Mouse (Mus musculus) hindbrain, embryonic 14.5 days (tissue): ENCODE results near the gene Elmo2. TPM values are rescaled to one million over a fixed set of nuclear protein-coding genes. Genes with fewer than 3 reads are reported as not detected.

ENCODE experiments used
- ATAC-seq: fragments of 200-750 bp; cut with Nextera tagmentation; 2 replicates; pipeline ENCODE4 v1.8.0; 2017; ENCODE audit warnings: moderate number of reproducible peaks, mild to moderate bottlenecking, moderate TSS enrichment, moderate library complexity; ENCODE audit not compliant: low FRiP score
- DNase-seq: peaks from one replicate; pipeline ENCODE4 v3.0.0-alpha.2; 2015; ENCODE audit warnings: low spot score
- H3K27ac ChIP-seq: fragments of 300-500 bp; sonication (generic); 2 replicates; pipeline ENCODE4 v1.5.1; 2014; ENCODE audit warnings: mild to moderate bottlenecking, moderate library complexity
- H3K27me3 ChIP-seq: fragments of 300-500 bp; sonication (generic); 2 replicates; pipeline ENCODE4 v1.6.1; 2014; ENCODE audit warnings: mild to moderate bottlenecking, low read length, mixed read lengths; ENCODE audit not compliant: control insufficient read depth, insufficient read depth
- H3K36me3 ChIP-seq: fragments of 300-500 bp; sonication (generic); replicated peaks from 2 replicates; pipeline ENCODE4 v1.6.1; 2014; ENCODE audit not compliant: control insufficient read depth, insufficient read depth
- H3K4me1 ChIP-seq: fragments of 300-500 bp; sonication (generic); replicated peaks from 2 replicates; pipeline ENCODE4 v1.6.1; 2014; ENCODE audit warnings: antibody characterized with exemption, low read length, mixed read lengths; ENCODE audit not compliant: control insufficient read depth, insufficient read depth
- H3K4me2 ChIP-seq: fragments of 300-500 bp; sonication (generic); replicated peaks from 2 replicates; pipeline ENCODE4 v1.6.1; 2014; ENCODE audit warnings: mild to moderate bottlenecking, moderate library complexity
- H3K4me3 ChIP-seq: fragments of 300-500 bp; sonication (generic); replicated peaks from 2 replicates; pipeline ENCODE4 v1.5.1; 2014; ENCODE audit warnings: mild to moderate bottlenecking, low read length
- H3K9ac ChIP-seq: fragments of 300-500 bp; sonication (generic); 2 replicates; pipeline ENCODE4 v1.6.1; 2014
- H3K9me3 ChIP-seq: fragments of 300-500 bp; sonication (generic); 2 replicates; pipeline ENCODE4 v1.6.1; 2016; ENCODE audit warnings: low read length; ENCODE audit not compliant: control insufficient read depth
- whole genome bisulfite sequencing: fragments of 180-500 bp; shearing (Covaris S2); extraction: QIAGEN DNeasy Blood & Tissue Kit; methylation state at CpG from one replicate; pipeline ENCODE4 v1.1.7; 2014; 5-methylcytosine and 5-hydroxymethylcytosine counted together
- polyA plus RNA-seq: library from polyadenylated mRNA; unstranded; fragments of >200 nt; fragmentation: Nextera tagmentation; extraction: Ambion mirVana; gene quantifications from 2 replicates; pipeline ENCODE4 v1.2.1, GENCODE M21; 2014

The Elmo2 gene
- polyA plus RNA-seq, 1 experiment from 2014 or later = 99.7 TPM

DNA sequence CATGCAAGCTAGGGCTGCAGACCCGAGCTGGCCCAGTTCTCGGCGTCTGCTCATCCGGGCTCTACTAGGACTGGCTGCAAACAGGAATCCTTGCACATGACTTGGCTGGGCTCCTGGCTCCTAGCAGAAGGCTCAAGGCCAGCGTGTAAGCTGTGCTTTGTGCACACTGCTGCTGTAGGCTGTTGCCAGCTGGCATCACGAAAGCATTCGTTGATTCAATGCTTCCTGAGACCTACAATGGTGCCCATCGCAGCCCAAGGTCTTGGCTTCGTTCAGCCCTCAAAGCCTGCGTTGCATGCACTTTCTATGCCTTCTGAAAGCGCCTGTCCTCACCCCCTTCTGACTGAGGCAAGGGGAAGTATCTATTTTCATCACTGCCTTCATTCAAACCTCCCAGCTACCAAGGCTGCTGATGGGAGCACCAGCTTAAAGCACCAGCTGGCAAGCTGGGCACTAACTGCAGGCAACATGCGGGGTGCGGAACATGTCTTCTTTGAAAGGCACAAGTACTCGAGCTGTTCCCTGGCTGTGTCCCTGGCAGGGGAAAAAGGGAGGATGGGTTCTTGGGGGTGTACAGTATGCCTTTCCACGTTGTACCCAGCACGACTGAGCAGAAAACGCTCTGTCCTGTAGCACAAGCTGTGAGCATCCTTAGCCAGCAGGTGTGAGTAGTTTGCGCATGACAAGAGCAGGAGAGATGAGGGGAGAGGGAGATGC, 37.8 kb downstream of the Elmo2 start:
- peaks cover 24% of the 10 kb centered on the region for H3K4me1 ChIP-seq
- peak overlapping the region; percentile 89 for H3K4me2 ChIP-seq
- peak overlapping the region; percentile 90 for H3K27ac ChIP-seq
- peak overlapping the region; percentile 58 for H3K9ac ChIP-seq
- no peaks in the 10 kb centered on the region for H3K9me3 ChIP-seq
- 51% methylated on average over 18 of the region's 18 CpGs for WGBS
- H3K4me3 ChIP-seq = peak overlapping the region; percentile 48
- DNase-seq (peak; percentile 79), ATAC-seq (peak; percentile 79)
- H3K36me3 ChIP-seq = peaks cover 44% of the 10 kb centered on the region
- H3K27me3 ChIP-seq = no peaks in the 10 kb centered on the region

GRCm38 (mm10) chr2:165287202-165287984, 38.9 kb downstream of the Elmo2 start, which contains the start of gene Slc35c2:
Gene Slc35c2, minus strand, starts transcription at chr2:165287869.
- peaks cover 39% of the 10 kb centered on the region for H3K36me3 ChIP-seq
- peaks cover 24% of the 10 kb centered on the region for H3K4me1 ChIP-seq
- H3K9me3 ChIP-seq = no peaks in the 10 kb centered on the region
- peak within 1 kb of the TSS; percentile 58 for H3K9ac ChIP-seq
- H3K4me2 ChIP-seq = peak within 1 kb of the TSS; percentile 89
- under 1% methylated on average over 49 of the region's 49 CpGs for WGBS
- peak within 1 kb of the TSS; percentile 48 for H3K4me3 ChIP-seq
- peak within 1 kb of the TSS; percentile 90 for H3K27ac ChIP-seq
- peak; percentile 96 for DNase-seq
- no peaks in the 10 kb centered on the region for H3K27me3 ChIP-seq
- peak; percentile 92 for ATAC-seq

- DNase-seq = no peak
- no peaks in the 10 kb centered on the region for H3K27me3 ChIP-seq
- H3K4me1 ChIP-seq = peaks cover 24% of the 10 kb centered on the region
- H3K36me3 ChIP-seq = peaks cover 31% of the 10 kb centered on the region
- H3K27ac ChIP-seq = no peak overlapping the region
- peak overlapping the region; percentile 58 for H3K9ac ChIP-seq
- WGBS = 73% methylated on average over 18 of the region's 18 CpGs
- ATAC-seq = no peak
- H3K4me2 ChIP-seq = peak overlapping the region; percentile 89
- H3K4me3 ChIP-seq = peak overlapping the region; percentile 48
- H3K9me3 ChIP-seq = no peaks in the 10 kb centered on the region
These were observed 39.7 kb downstream of the Elmo2 start for GRCm38 (mm10) chr2:165286361-165287201.

- Histone ChIP-seq H3K27me3 (no peaks in the 10 kb centered on the region), H3K9me3 (no peaks in the 10 kb centered on the region), H3K4me2 (no peak overlapping the region), H3K9ac (no peak overlapping the region), H3K4me1 (peaks cover 24% of the 10 kb centered on the region), H3K27ac (no peak overlapping the region), H3K4me3 (no peak overlapping the region), H3K36me3 (peaks cover 27% of the 10 kb centered on the region)
- 93% methylated on average over 8 of the region's 8 CpGs for WGBS
- ATAC-seq = no peak
- DNase-seq = no peak
These were observed 40.7 kb downstream of the Elmo2 start for GRCm38 (mm10) chr2:165285621-165286020.

DNA sequence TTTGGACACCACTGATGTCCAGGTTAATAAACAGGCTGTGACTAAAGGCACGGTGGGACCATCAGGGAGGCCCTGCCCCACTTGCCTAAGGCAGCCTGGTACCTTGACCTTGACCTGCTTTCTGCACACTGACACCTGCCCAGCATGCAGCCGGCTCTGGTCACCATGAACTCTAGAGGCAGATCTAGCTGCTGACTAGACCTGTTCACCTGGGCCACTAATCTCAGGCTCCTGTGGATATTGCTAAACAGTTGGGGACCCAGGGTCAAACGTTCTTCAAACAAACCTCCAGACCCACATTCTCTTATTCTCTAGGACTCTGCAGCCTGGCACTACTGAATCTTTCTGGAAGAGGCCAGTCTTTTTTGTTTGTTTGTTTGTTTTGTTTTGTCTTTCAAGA, 41.2 kb downstream of the Elmo2 start:
- no peak overlapping the region for H3K4me2 ChIP-seq
- WGBS = 83% methylated on average over 3 of the region's 3 CpGs
- no peak for ATAC-seq
- no peaks in the 10 kb centered on the region for H3K27me3 ChIP-seq
- no peak overlapping the region for H3K9ac ChIP-seq
- no peak overlapping the region for H3K4me3 ChIP-seq
- H3K27ac ChIP-seq = no peak overlapping the region
- H3K36me3 ChIP-seq = peaks cover 27% of the 10 kb centered on the region
- DNase-seq = no peak
- peaks cover 24% of the 10 kb centered on the region for H3K4me1 ChIP-seq
- no peaks in the 10 kb centered on the region for H3K9me3 ChIP-seq

DNA sequence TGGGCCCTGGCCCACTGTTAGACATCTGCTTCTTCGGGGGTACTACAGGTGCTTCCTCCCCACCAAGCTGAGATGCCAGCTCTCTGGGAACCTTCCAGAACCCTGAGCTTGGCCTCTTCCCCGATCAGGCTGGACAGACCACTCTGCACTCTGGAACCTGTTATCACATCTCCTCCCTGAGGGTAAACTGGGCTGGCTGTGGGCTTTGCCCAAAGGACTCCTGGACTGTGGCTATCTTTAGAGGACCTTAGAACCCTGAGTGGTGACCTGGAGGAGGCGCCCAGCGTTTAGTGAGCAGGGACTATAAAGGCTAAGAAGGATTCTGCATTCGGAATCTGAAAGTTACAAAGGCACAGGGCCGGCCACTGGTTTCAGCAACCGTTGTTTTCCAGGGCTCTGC, 41.9 kb downstream of the Elmo2 start:
- H3K4me3 ChIP-seq = no peak overlapping the region
- H3K9ac ChIP-seq = no peak overlapping the region; the same call in 1 of the 2 replicates
- no peak overlapping the region for H3K4me2 ChIP-seq
- DNase-seq (no peak), ATAC-seq (no peak)
- no peaks in the 10 kb centered on the region for H3K27me3 ChIP-seq
- H3K9me3 ChIP-seq = no peaks in the 10 kb centered on the region
- no peak overlapping the region for H3K27ac ChIP-seq
- peaks cover 22% of the 10 kb centered on the region for H3K36me3 ChIP-seq
- H3K4me1 ChIP-seq = peaks cover 20% of the 10 kb centered on the region
- 92% methylated on average over 7 of the region's 7 CpGs for WGBS

- no peaks in the 10 kb centered on the region for H3K9me3 ChIP-seq
- WGBS = 94% methylated on average over 3 of the region's 3 CpGs
- no peaks in the 10 kb centered on the region for H3K27me3 ChIP-seq
- no peak overlapping the region for H3K9ac ChIP-seq
- no peak for DNase-seq
- no peak for ATAC-seq
- peaks cover 14% of the 10 kb centered on the region for H3K4me1 ChIP-seq
- peaks cover 18% of the 10 kb centered on the region for H3K36me3 ChIP-seq
- no peak overlapping the region for H3K27ac ChIP-seq
- H3K4me2 ChIP-seq = no peak overlapping the region
- no peak overlapping the region for H3K4me3 ChIP-seq
These were observed 42.6 kb downstream of the Elmo2 start for GRCm38 (mm10) chr2:165283644-165284043.

- H3K27ac ChIP-seq = no peak overlapping the region
- no peaks in the 10 kb centered on the region for H3K9me3 ChIP-seq
- H3K36me3 ChIP-seq = peaks cover 34% of the 10 kb centered on the region
- no peak overlapping the region for H3K4me2 ChIP-seq
- DNase-seq (no peak), ATAC-seq (no peak)
- no peaks in the 10 kb centered on the region for H3K27me3 ChIP-seq
- no peak overlapping the region for H3K4me3 ChIP-seq
- H3K4me1 ChIP-seq = peaks cover 2% of the 10 kb centered on the region
- WGBS = 59% methylated on average over 4 of the region's 6 CpGs
- no peak overlapping the region for H3K9ac ChIP-seq
These were observed 44.4 kb downstream of the Elmo2 start for GRCm38 (mm10) chr2:165281779-165282311.
